Mouse (Mus musculus) hematopoietic multipotent progenitor cell, adult 10-12 weeks (in vitro differentiated cells): ENCODE data around the gene Cys1. TPM values are rescaled to one million over a fixed set of nuclear protein-coding genes. Genes with fewer than 3 reads are reported as not detected.

ENCODE experiments used
- polyA plus RNA-seq: library from polyadenylated mRNA; stranded (reverse); fragments of >175 nt; gene quantifications from 2 replicates; pipeline ENCODE4 v1.2.3, GENCODE M21; 2012; ENCODE audit warnings: low replicate concordance

Gene Cys1
- polyA plus RNA-seq = 0.08 TPM in 1 of 2 replicates, not detected in the other

GRCm38 (mm10) chr12:24681286-24682023 lies at the start of gene Cys1:
Cys1 (minus strand) TSS chr12:24681813.

GRCm38 (mm10) chr12:24707954-24708823 lies 26.6 kb upstream of the Cys1 start, which contains the start of gene Rrm2:
Rrm2 (plus strand) TSS chr12:24708241.

GRCm38 (mm10) chr12:24651063-24651557 lies 30.5 kb downstream of the Cys1 start, which contains the start of gene Klf11:
Klf11 (plus strand) TSS chr12:24651274.

Other genes with a start within 250 kb of the Cys1 start
- 1.4 and 2.2 TPM in 2 replicates for gene Taf1b, start 183.5 kb downstream of the Cys1 start, polyA plus RNA-seq
- gene Grhl1, start 109.5 kb downstream of the Cys1 start, polyA plus RNA-seq = 0.49 and 0.86 TPM in 2 replicates
- 14.1 and 35.8 TPM in 2 replicates for gene Klf11, start 30.5 kb downstream of the Cys1 start, polyA plus RNA-seq
- 8.0 and 55.9 TPM in 2 replicates for gene Rrm2, start 26.4 kb upstream of the Cys1 start, polyA plus RNA-seq
- gene Mboat2, start 149.1 kb upstream of the Cys1 start, polyA plus RNA-seq = 0.34 and 1.9 TPM in 2 replicates